Mouse (Mus musculus) bone marrow macrophage, adult 2 months (primary cell): Measurements from ENCODE around the gene Gcn1l1.

ENCODE experiments used
- CTCF ChIP-seq: IDR thresholded peaks from 2 replicates; pipeline ENCODE4 v1.5.1; 2012; ENCODE audit warnings: low read depth, mild to moderate bottlenecking, low read length, moderate library complexity
- POLR2A ChIP-seq: IDR thresholded peaks from 2 replicates; pipeline ENCODE4 v1.6.1; 2012; ENCODE audit warnings: mild to moderate bottlenecking, low read depth, low read length, borderline replicate concordance

DNA sequence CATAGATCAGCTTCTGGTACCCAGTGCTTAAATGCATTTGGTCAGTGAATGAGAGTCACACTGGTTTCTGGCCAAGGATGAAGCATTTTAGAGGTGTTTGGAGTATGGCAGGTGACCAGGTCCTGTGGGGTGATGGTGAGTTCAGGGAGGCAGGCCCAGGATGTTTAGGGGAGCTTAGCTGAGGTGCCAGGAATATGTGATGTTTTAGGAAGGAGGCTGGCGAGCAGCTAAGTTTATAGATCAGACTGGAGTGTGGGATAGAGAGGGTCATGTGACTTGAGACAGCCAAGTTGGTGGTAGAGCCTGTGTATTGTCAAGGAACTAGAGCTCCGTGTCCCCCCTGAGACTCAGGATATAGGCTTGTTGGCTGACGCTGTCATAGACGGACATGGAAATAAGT, 68.0 kb downstream of the Gcn1l1 start:
- no peak for TF ChIP-seq POLR2A
- no peak for TF ChIP-seq CTCF
